Mouse (Mus musculus) kidney, embryonic 14.5 days (tissue): ENCODE measurements around the gene Atxn1l. TPM values are rescaled to one million over a fixed set of nuclear protein-coding genes. Genes with fewer than 3 reads are reported as not detected.
A peak's percentile ranks its signal among the peaks of the same experiment; 100 is the strongest.
"Not testable (repeated sequence)": the region's sequence is repeated elsewhere in the genome, so short reads cannot be mapped to it uniquely, and the experiment has no call there.

Source experiments
- ATAC-seq: fragments of 200-750 bp; cut with Nextera tagmentation; 2 replicates; pipeline ENCODE4 v1.8.0; 2017; ENCODE audit warnings: moderate number of reproducible peaks, mild to moderate bottlenecking, moderate TSS enrichment, moderate library complexity; ENCODE audit not compliant: low FRiP score, low TSS enrichment
- H3K27ac ChIP-seq: fragments of 300-500 bp; sonication (generic); 2 replicates; pipeline ENCODE4 v1.5.1; 2014; ENCODE audit warnings: low read depth, mild to moderate bottlenecking, low read length, moderate library complexity, mixed read lengths
- H3K27me3 ChIP-seq: fragments of 300-500 bp; sonication (generic); 2 replicates; pipeline ENCODE4 v1.6.1; 2014; ENCODE audit warnings: mild to moderate bottlenecking, low read length; ENCODE audit not compliant: control insufficient read depth, insufficient read depth
- H3K36me3 ChIP-seq: fragments of 300-500 bp; sonication (generic); 2 replicates; pipeline ENCODE4 v1.6.1; 2014; ENCODE audit warnings: low read length, mixed read lengths; ENCODE audit not compliant: control insufficient read depth, insufficient read depth
- H3K4me1 ChIP-seq: fragments of 300-500 bp; sonication (generic); 2 replicates; pipeline ENCODE4 v1.6.1; 2014; ENCODE audit warnings: low read length, mixed read lengths; ENCODE audit not compliant: control insufficient read depth, insufficient read depth
- H3K4me2 ChIP-seq: fragments of 300-500 bp; sonication (generic); replicated peaks from 2 replicates; pipeline ENCODE4 v1.6.1; 2014; ENCODE audit warnings: low read depth, mild to moderate bottlenecking, low read length
- H3K4me3 ChIP-seq: fragments of 300-500 bp; sonication (generic); 2 replicates; pipeline ENCODE4 v1.5.1; 2014; ENCODE audit warnings: mild to moderate bottlenecking, low read length
- H3K9ac ChIP-seq: fragments of 300-500 bp; sonication (generic); 2 replicates; pipeline ENCODE4 v1.6.1; 2014; ENCODE audit warnings: low read depth, mild to moderate bottlenecking, low read length, moderate library complexity
- H3K9me3 ChIP-seq: fragments of 300-500 bp; sonication (generic); 2 replicates; pipeline ENCODE4 v1.6.1; 2016; ENCODE audit warnings: low read length; ENCODE audit not compliant: control insufficient read depth
- whole genome bisulfite sequencing: fragments of 180-500 bp; shearing (Covaris S2); extraction: QIAGEN DNeasy Blood & Tissue Kit; methylation state at CpG from one replicate; pipeline ENCODE4 v1.1.7; 2014; 5-methylcytosine and 5-hydroxymethylcytosine counted together
- polyA plus RNA-seq: library from polyadenylated mRNA; unstranded; fragments of >200 nt; fragmentation: Nextera tagmentation; extraction: Ambion mirVana; gene quantifications from 2 replicates; pipeline ENCODE4 v1.2.1, GENCODE M21; 2014

Gene Atxn1l
- polyA plus RNA-seq, 1 experiment from 2014 or later = 5.4 TPM

DNA sequence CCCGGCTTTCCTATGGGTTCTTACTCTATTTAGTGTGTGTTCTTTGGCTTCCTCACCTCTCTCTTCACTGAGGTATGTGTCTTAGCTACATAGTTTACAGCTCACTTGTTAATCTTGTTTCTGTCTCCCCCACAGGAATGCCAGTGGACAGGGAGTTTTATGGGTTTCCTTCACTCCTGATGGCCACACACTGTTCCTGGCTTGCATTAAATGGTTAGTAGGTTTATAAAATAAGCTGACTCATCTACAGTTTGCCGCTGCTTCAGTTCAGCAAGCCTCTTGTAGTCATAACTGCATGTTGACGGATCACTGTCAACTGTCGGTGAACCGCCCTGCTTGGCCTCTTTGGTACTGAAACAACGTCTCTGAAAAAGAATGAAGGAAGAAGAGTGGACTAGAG lies 26.5 kb upstream of the Atxn1l start:
- 79% methylated on average over 6 of the region's 6 CpGs for WGBS
- H3K36me3 ChIP-seq = no peaks in the 10 kb centered on the region
- no peak for ATAC-seq

DNA sequence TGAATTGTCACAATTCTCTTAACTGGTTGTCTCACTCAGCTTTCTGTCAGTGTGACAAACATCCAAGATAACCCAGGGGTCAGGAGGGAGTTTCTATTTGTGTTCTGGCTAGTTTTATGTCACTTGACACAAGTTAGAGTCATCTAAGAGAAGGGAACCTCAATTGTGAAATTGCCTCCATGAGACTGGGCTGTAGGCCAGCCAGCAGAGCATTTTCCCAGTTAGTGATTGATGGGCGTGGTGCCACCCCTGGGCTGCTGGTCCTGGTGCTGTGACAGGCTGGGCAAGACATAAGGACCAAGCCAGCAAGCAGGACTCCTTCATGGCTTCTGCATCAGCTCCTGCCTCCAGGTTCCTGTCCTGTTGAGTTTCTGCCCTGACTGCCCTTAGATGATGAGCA lies 22.7 kb upstream of the Atxn1l start:
- Histone ChIP-seq H3K4me2 (no peak overlapping the region), H3K27me3 (no peaks in the 10 kb centered on the region), H3K4me1 (no peaks in the 10 kb centered on the region), H3K36me3 (no peaks in the 10 kb centered on the region), H3K27ac (no peak overlapping the region), H3K4me3 (no peak overlapping the region), H3K9me3 (0 out of 2 replicates have a peak, but pooled peaks cover 3% of the 10 kb centered on the region), H3K9ac (no peak overlapping the region)
- ATAC-seq = no peak
- 60% methylated on average over 1 of the region's 1 CpGs for WGBS

More for the DNA sequence above, 26.5 kb upstream of the Atxn1l start:
- Histone ChIP-seq H3K4me3 (no peak overlapping the region), H3K9me3 (0 out of 2 replicates have a peak, but pooled peaks cover 3% of the 10 kb centered on the region), H3K27me3 (no peaks in the 10 kb centered on the region), H3K4me2 (no peak overlapping the region), H3K4me1 (no peaks in the 10 kb centered on the region), H3K27ac (no peak overlapping the region), H3K9ac (no peak overlapping the region)

- no peaks in the 10 kb centered on the region for H3K4me1 ChIP-seq
- no peak overlapping the region for H3K27ac ChIP-seq
- 93% methylated on average over 7 of the region's 7 CpGs for WGBS
- H3K9ac ChIP-seq = no peak overlapping the region
- no peak overlapping the region for H3K4me2 ChIP-seq
- 0 out of 2 replicates have a peak, but pooled peaks cover 3% of the 10 kb centered on the region for H3K9me3 ChIP-seq
- H3K27me3 ChIP-seq = no peaks in the 10 kb centered on the region
- no peak overlapping the region for H3K4me3 ChIP-seq
- H3K36me3 ChIP-seq = no peaks in the 10 kb centered on the region
- no peak for ATAC-seq
These were observed 21.9 kb upstream of the Atxn1l start for GRCm38 (mm10) chr8:109759426-109759825.

DNA sequence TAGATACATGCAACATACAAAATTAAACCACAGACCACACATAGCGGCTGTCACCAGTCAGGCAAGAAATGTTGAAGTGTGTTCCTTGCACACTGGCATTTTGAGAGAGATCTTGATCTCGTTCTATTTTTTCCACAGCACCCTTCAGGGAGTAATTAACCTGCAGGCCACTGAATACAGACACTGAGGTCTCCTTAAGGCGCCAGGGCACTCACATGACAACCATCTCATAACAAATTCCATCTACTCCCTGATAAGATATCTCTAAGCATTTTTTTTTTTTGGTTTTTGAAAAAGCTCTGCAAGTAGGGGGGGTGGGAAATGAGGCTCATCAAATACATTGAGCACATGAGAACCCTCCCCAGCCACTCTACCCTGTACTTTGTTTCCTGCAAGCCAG lies 19.3 kb upstream of the Atxn1l start:
- 67% methylated on average over 3 of the region's 3 CpGs for WGBS
- no peaks in the 10 kb centered on the region for H3K4me1 ChIP-seq
- H3K27ac ChIP-seq = no peak overlapping the region
- no peak overlapping the region for H3K4me2 ChIP-seq
- no peak overlapping the region for H3K4me3 ChIP-seq
- H3K27me3 ChIP-seq = no peaks in the 10 kb centered on the region
- H3K9me3 ChIP-seq = no peaks in the 10 kb centered on the region
- no peaks in the 10 kb centered on the region for H3K36me3 ChIP-seq
- no peak overlapping the region for H3K9ac ChIP-seq
- no peak for ATAC-seq

GRCm38 (mm10) chr8:109755554-109755953 lies 18.0 kb upstream of the Atxn1l start:
- H3K4me2 ChIP-seq, H3K27me3 ChIP-seq, H3K4me1 ChIP-seq, H3K9ac ChIP-seq, H3K27ac ChIP-seq, ATAC-seq, H3K36me3 ChIP-seq, H3K4me3 ChIP-seq, H3K9me3 ChIP-seq: not testable (repeated sequence)
- WGBS = 88% methylated on average over 4 of the region's 4 CpGs

DNA sequence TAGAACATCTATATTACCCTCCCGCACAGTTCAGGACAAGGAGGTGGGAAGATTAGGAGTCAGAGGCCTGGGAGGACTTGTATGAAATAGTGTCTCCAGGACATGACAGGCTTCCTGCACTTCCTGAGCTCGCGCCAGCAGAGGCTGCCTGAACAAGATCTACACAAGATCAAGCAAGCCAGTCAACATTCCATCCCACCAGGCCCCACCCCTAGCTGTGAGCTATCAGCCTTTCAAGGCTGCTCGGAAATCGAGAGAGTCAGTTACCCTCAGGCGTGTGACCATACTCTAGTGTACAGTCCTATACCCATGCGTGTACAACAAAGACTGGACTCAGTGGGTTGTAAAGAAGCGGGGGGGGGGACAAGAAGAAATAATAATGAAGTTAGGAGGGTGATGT lies 17.2 kb upstream of the Atxn1l start:
- Histone ChIP-seq H3K27me3 (no peaks in the 10 kb centered on the region), H3K9ac (no peak overlapping the region), H3K27ac (no peak overlapping the region), H3K4me1 (no peaks in the 10 kb centered on the region), H3K36me3 (no peaks in the 10 kb centered on the region), H3K4me3 (no peak overlapping the region), H3K9me3 (no peaks in the 10 kb centered on the region), H3K4me2 (no peak overlapping the region)
- ATAC-seq = no peak
- 91% methylated on average over 8 of the region's 8 CpGs for WGBS

DNA sequence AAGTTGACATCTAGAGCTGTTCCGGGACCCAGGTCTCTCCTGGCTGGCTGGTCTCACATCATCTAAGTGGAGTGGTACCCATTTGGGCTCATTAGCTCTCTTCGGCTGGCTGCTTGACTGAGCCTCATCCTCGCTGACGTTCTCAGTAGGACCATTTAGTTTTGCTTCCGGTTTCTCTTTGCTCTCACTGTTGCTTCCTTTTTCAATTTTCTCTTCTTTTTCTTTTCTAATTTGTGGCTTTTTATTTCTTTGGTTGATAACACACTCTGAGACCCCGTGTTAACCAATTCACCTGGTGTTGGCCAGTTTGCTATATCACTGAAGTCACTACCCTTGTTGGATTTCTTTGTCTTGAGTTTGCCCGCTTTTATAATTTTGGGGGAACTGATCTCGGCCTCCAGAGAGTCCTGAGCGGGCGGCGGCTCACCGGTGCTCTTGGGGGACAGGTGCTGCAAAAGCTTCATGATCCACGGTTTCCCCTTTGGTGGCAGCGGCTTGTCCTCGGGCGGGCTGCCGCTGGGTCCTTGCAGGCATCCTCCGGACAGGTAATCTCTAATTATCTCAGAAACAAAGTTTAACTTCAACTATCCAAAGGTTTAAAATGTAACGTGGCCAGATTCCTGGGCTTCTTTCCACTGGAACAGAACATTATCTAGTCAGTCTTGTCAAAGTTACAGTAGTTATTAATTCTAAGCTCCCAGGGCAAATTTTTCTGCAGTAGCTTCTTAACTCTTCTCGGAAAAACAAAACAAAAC lies 14.4 kb upstream of the Atxn1l start:
- no peak for ATAC-seq
- Histone ChIP-seq H3K36me3 (no peaks in the 10 kb centered on the region), H3K4me3 (no peak overlapping the region), H3K4me1 (no peaks in the 10 kb centered on the region), H3K27me3 (no peaks in the 10 kb centered on the region), H3K9me3 (no peaks in the 10 kb centered on the region), H3K9ac (no peak overlapping the region), H3K4me2 (no peak overlapping the region), H3K27ac (no peak overlapping the region)
- 89% methylated on average over 20 of the region's 20 CpGs for WGBS

DNA sequence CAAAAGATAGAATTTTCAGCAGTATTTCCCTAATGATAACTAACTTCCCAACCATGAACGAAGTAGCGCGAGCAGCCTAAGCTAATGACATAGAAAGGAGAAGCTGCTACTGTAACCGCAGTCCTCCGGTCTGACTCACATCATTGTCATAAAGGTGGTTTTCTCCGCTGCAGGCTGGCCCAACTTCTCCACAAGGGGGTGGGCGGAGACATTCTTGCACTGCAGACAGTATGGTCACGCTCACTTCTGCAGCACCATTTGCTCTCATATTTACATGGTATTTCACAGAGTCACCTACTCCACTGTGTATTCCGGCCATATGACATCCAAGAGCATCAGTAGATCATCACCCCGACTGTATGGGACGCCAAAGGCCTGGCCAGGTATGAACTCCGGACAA lies 13.2 kb upstream of the Atxn1l start:
- no peak overlapping the region for H3K4me3 ChIP-seq
- H3K27me3 ChIP-seq = no peaks in the 10 kb centered on the region
- no peak overlapping the region for H3K4me2 ChIP-seq
- 76% methylated on average over 12 of the region's 12 CpGs for WGBS
- peak; percentile 43; the same call in 1 of the 2 replicates for ATAC-seq
- H3K9ac ChIP-seq = no peak overlapping the region
- H3K4me1 ChIP-seq = no peaks in the 10 kb centered on the region
- no peak overlapping the region for H3K27ac ChIP-seq
- H3K36me3 ChIP-seq = no peaks in the 10 kb centered on the region
- H3K9me3 ChIP-seq = no peaks in the 10 kb centered on the region

GRCm38 (mm10) chr8:109750274-109750673 lies 12.7 kb upstream of the Atxn1l start:
- no peaks in the 10 kb centered on the region for H3K27me3 ChIP-seq
- H3K4me2 ChIP-seq = no peak overlapping the region
- WGBS = 42% methylated on average over 5 of the region's 5 CpGs
- H3K4me3 ChIP-seq = no peak overlapping the region
- no peaks in the 10 kb centered on the region for H3K4me1 ChIP-seq
- no peaks in the 10 kb centered on the region for H3K9me3 ChIP-seq
- no peaks in the 10 kb centered on the region for H3K36me3 ChIP-seq
- H3K27ac ChIP-seq = no peak overlapping the region
- ATAC-seq = no peak
- no peak overlapping the region for H3K9ac ChIP-seq
